Mouse (Mus musculus) thymus, postnatal 36 days (tissue): Measurements from ENCODE around the gene Xirp1.
"Not testable (repeated sequence)": the region's sequence is repeated elsewhere in the genome, so short reads cannot be mapped to it uniquely, and the experiment has no call there.

Source experiments
- DNase-seq, 2 experiments: peaks; one replicate each; pipeline ENCODE4 v3.0.0; 2022; ENCODE audit warnings: mixed read lengths in 2 of 2

Gene Xirp1

GRCm38 (mm10) chr9:120016956-120017355, 6.4 kb downstream of the Xirp1 start:
- DNase-seq, result no peak

GRCm38 (mm10) chr9:120014828-120015227, 8.6 kb downstream of the Xirp1 start:
- no peak for DNase-seq

- no peak for DNase-seq
These were observed 10.1 kb downstream of the Xirp1 start for GRCm38 (mm10) chr9:120013251-120013820.

- DNase-seq, result no peak
These were observed 10.6 kb downstream of the Xirp1 start for GRCm38 (mm10) chr9:120012781-120013180.

- not testable (repeated sequence) for DNase-seq
These were observed 11.2 kb downstream of the Xirp1 start for GRCm38 (mm10) chr9:120012161-120012560.

- DNase-seq, result peak; percentile 57 to 70
These were observed 11.9 kb downstream of the Xirp1 start for GRCm38 (mm10) chr9:120011533-120011932.

GRCm38 (mm10) chr9:120010781-120011511, 12.5 kb downstream of the Xirp1 start:
- DNase-seq, result peak; percentile 96 to 97

GRCm38 (mm10) chr9:120009871-120010270, 13.5 kb downstream of the Xirp1 start:
- no peak for DNase-seq

- no peak for DNase-seq
These were observed 14.1 kb downstream of the Xirp1 start for GRCm38 (mm10) chr9:120009226-120009841.

- no peak for DNase-seq
These were observed 15.6 kb downstream of the Xirp1 start for GRCm38 (mm10) chr9:120007833-120008232.

- DNase-seq, result no peak
These were observed 17.5 kb downstream of the Xirp1 start for GRCm38 (mm10) chr9:120005936-120006335.

GRCm38 (mm10) chr9:120002893-120003292, 20.5 kb downstream of the Xirp1 start:
- no peak for DNase-seq

GRCm38 (mm10) chr9:120001945-120002725, 21.3 kb downstream of the Xirp1 start:
- peak; percentile 80 to 85 for DNase-seq

GRCm38 (mm10) chr9:120000761-120001160, 22.6 kb downstream of the Xirp1 start:
- DNase-seq, result no peak

GRCm38 (mm10) chr9:119999636-120000035, 23.8 kb downstream of the Xirp1 start:
- DNase-seq, result no peak

GRCm38 (mm10) chr9:119998776-119999175, 24.6 kb downstream of the Xirp1 start:
- DNase-seq, result no peak

- DNase-seq, result no peak
These were observed 27.3 kb downstream of the Xirp1 start for GRCm38 (mm10) chr9:119996080-119996479.

- peak in 1 of 2 experiments; percentile 3 for DNase-seq
These were observed 29.2 kb downstream of the Xirp1 start for GRCm38 (mm10) chr9:119994207-119994606.

- DNase-seq, result peak in 1 of 2 experiments; percentile 18
These were observed 30.1 kb downstream of the Xirp1 start for GRCm38 (mm10) chr9:119993092-119993844.

- no peak for DNase-seq
These were observed 32.1 kb downstream of the Xirp1 start for GRCm38 (mm10) chr9:119991310-119991709.

- peak in 1 of 2 experiments; percentile 23 for DNase-seq
These were observed 35.1 kb downstream of the Xirp1 start for GRCm38 (mm10) chr9:119988304-119988703.

GRCm38 (mm10) chr9:119985881-119986574, 37.4 kb downstream of the Xirp1 start:
- DNase-seq, result peak in 1 of 2 experiments; percentile 4
